Mouse (Mus musculus): Measurements from ENCODE around the gene Prr14. TPM values are rescaled to one million over a fixed set of nuclear protein-coding genes. Genes with fewer than 3 reads are reported as not detected.
"Not testable (repeated sequence)": the region's sequence is repeated elsewhere in the genome, so short reads cannot be mapped to it uniquely, and the experiment has no call there.

Prr14 gene
- polyA plus RNA-seq (2015; fragmentation: Nextera tagmentation; extraction: Ambion mirVana): 51.0 and 54.6 TPM in 2 replicates

- DNase-seq (ENCODE audit: low spot score): not testable (repeated sequence)
Measured at GRCm38 (mm10) chr7:127459311-127459710, at the start of gene Prr14. Gene Prr14, plus strand, starts transcription at chr7:127459611.

- DNase-seq (ENCODE audit: low spot score): no peak
Measured at GRCm38 (mm10) chr7:127411418-127411817, 48.0 kb upstream of the Prr14 start.

GRCm38 (mm10) chr7:127421388-127422191 is 37.8 kb upstream of the Prr14 start, which contains the start of gene Zfp688:
Gene Zfp688, minus strand, starts transcription at chr7:127422068.
- peak; percentile 96 for DNase-seq (ENCODE audit: low spot score)

GRCm38 (mm10) chr7:127422247-127422646 is 37.2 kb upstream of the Prr14 start:
- DNase-seq (ENCODE audit: low spot score): no peak

GRCm38 (mm10) chr7:127425291-127425690 is 34.1 kb upstream of the Prr14 start:
- no peak for DNase-seq (ENCODE audit: low spot score)

GRCm38 (mm10) chr7:127425911-127426310 is 33.5 kb upstream of the Prr14 start:
- DNase-seq (ENCODE audit: low spot score): no peak

GRCm38 (mm10) chr7:127426354-127426753 is 33.1 kb upstream of the Prr14 start:
- DNase-seq (ENCODE audit: low spot score): no peak

- DNase-seq (ENCODE audit: low spot score): no peak
Measured at GRCm38 (mm10) chr7:127435206-127435605, 24.2 kb upstream of the Prr14 start.

- peak; percentile 24 for DNase-seq (ENCODE audit: low spot score)
Measured at GRCm38 (mm10) chr7:127437724-127438123, 21.7 kb upstream of the Prr14 start.

GRCm38 (mm10) chr7:127443976-127444375 is 15.4 kb upstream of the Prr14 start:
- no peak for DNase-seq (ENCODE audit: low spot score)

GRCm38 (mm10) chr7:127448521-127449300 is 10.7 kb upstream of the Prr14 start, which contains the start of gene Zfp689:
Gene Zfp689, minus strand, starts transcription at chr7:127449158.
- peak; percentile 97 for DNase-seq (ENCODE audit: low spot score)

GRCm38 (mm10) chr7:127449966-127450365 is 9.4 kb upstream of the Prr14 start:
- DNase-seq (ENCODE audit: low spot score): no peak

- DNase-seq (ENCODE audit: low spot score): no peak
Measured at GRCm38 (mm10) chr7:127453056-127453455, 6.4 kb upstream of the Prr14 start.

- no peak for DNase-seq (ENCODE audit: low spot score)
Measured at GRCm38 (mm10) chr7:127454905-127455304, 4.5 kb upstream of the Prr14 start.

GRCm38 (mm10) chr7:127458371-127459122 is 864 bp upstream of the Prr14 start:
- not testable (repeated sequence) for DNase-seq (ENCODE audit: low spot score)

GRCm38 (mm10) chr7:127465191-127465590 is 5.8 kb downstream of the Prr14 start:
- DNase-seq (ENCODE audit: low spot score): no peak

GRCm38 (mm10) chr7:127465670-127466069 is 6.3 kb downstream of the Prr14 start:
- DNase-seq (ENCODE audit: low spot score): not testable (repeated sequence)

- DNase-seq (ENCODE audit: low spot score): no peak
Measured at GRCm38 (mm10) chr7:127466606-127467005, 7.2 kb downstream of the Prr14 start.

- peak; percentile 10 for DNase-seq (ENCODE audit: low spot score)
Measured at GRCm38 (mm10) chr7:127470011-127470715, 10.8 kb downstream of the Prr14 start.

- peak; percentile 96 for DNase-seq (ENCODE audit: low spot score)
Measured at GRCm38 (mm10) chr7:127470743-127471645, 11.6 kb downstream of the Prr14 start.

Measured in thymus, postnatal 0 days (tissue).